Mouse (Mus musculus) lung, postnatal 0 days (tissue): ENCODE data around the gene Fam160a1. TPM values are rescaled to one million over a fixed set of nuclear protein-coding genes. Genes with fewer than 3 reads are reported as not detected.
A peak's percentile ranks its signal among the peaks of the same experiment; 100 is the strongest.

Source experiments
- ATAC-seq: fragments of 200-750 bp; cut with Nextera tagmentation; 2 replicates; pipeline ENCODE4 v1.8.0; 2017; ENCODE audit warnings: moderate library complexity
- DNase-seq: peaks from one replicate; pipeline ENCODE4 v3.0.0-alpha.2; 2016; ENCODE audit warnings: low spot score
- H3K27ac ChIP-seq: fragments of 300-500 bp; sonication (generic); 2 replicates; pipeline ENCODE4 v1.5.1; 2014; ENCODE audit warnings: antibody characterized with exemption, mild to moderate bottlenecking, low read length, mixed read lengths
- H3K27me3 ChIP-seq: fragments of 300-500 bp; sonication (generic); replicated peaks from 2 replicates; pipeline ENCODE4 v1.6.1; 2014; ENCODE audit warnings: low read length, mixed read lengths; ENCODE audit not compliant: insufficient read depth
- H3K36me3 ChIP-seq: fragments of 300-500 bp; sonication (generic); 2 replicates; pipeline ENCODE4 v1.6.1; 2014; ENCODE audit warnings: low read length, mixed read lengths; ENCODE audit not compliant: insufficient read depth
- H3K4me1 ChIP-seq: fragments of 300-500 bp; sonication (generic); 2 replicates; pipeline ENCODE4 v1.6.1; 2014; ENCODE audit warnings: antibody characterized with exemption, low read depth, low read length, mixed read lengths; ENCODE audit not compliant: insufficient read depth
- H3K4me2 ChIP-seq: fragments of 300-500 bp; sonication (generic); replicated peaks from 2 replicates; pipeline ENCODE4 v1.6.1; 2014; ENCODE audit warnings: low read depth, mild to moderate bottlenecking, low read length, moderate library complexity, mixed read lengths
- H3K4me3 ChIP-seq: fragments of 300-500 bp; sonication (generic); 2 replicates; pipeline ENCODE4 v1.5.1; 2014; ENCODE audit warnings: low read depth, low read length
- H3K9ac ChIP-seq: fragments of 300-500 bp; sonication (generic); replicated peaks from 2 replicates; pipeline ENCODE4 v1.6.1; 2014; ENCODE audit warnings: low read depth, mild to moderate bottlenecking
- H3K9me3 ChIP-seq: fragments of 300-500 bp; sonication (generic); 2 replicates; pipeline ENCODE4 v1.6.1; 2016; ENCODE audit warnings: low read length, mixed read lengths
- CTCF ChIP-seq: IDR thresholded peaks from 2 replicates; pipeline ENCODE4 v1.5.1; 2016; ENCODE audit warnings: antibody characterized with exemption, mild to moderate bottlenecking
- EP300 ChIP-seq: IDR thresholded peaks from 2 replicates; pipeline ENCODE4 v1.6.1; 2016; ENCODE audit warnings: antibody characterized with exemption, mild to moderate bottlenecking, control low read depth
- WGBS: fragments of 180-500 bp; shearing (Covaris S2); extraction: QIAGEN DNeasy Blood & Tissue Kit; methylation state at CpG from one replicate; pipeline ENCODE4 v1.1.7; 2014; 5-methylcytosine and 5-hydroxymethylcytosine counted together
- polyA plus RNA-seq: library from polyadenylated mRNA; unstranded; fragments of >200 nt; fragmentation: Nextera tagmentation; extraction: Ambion mirVana; gene quantifications from 2 replicates; pipeline ENCODE4 v1.2.1, GENCODE M21; 2015

Gene Fam160a1
- polyA plus RNA-seq, 1 experiment from 2014 or later: 4.6 TPM

- DNase-seq: no peak
- ATAC-seq: no peak
- Histone ChIP-seq H3K27ac (no peak overlapping the region), H3K27me3 (no peaks in the 10 kb centered on the region), H3K4me3 (no peak overlapping the region), H3K4me2 (no peak overlapping the region), H3K36me3 (no peaks in the 10 kb centered on the region), H3K9me3 (no peaks in the 10 kb centered on the region), H3K4me1 (no peaks in the 10 kb centered on the region), H3K9ac (no peak overlapping the region)
- TF ChIP-seq CTCF (no peak), EP300 (no peak)
- WGBS: 54% methylated on average over 2 of the region's 2 CpGs
These were observed 36.8 kb downstream of the Fam160a1 start for GRCm38 (mm10) chr3:85780332-85780731.

GRCm38 (mm10) chr3:85777841-85778240 is 39.2 kb downstream of the Fam160a1 start:
- Histone ChIP-seq H3K27ac (no peak overlapping the region), H3K36me3 (no peaks in the 10 kb centered on the region), H3K27me3 (no peaks in the 10 kb centered on the region), H3K9me3 (no peaks in the 10 kb centered on the region), H3K4me2 (no peak overlapping the region), H3K4me1 (no peaks in the 10 kb centered on the region), H3K4me3 (no peak overlapping the region), H3K9ac (no peak overlapping the region)
- TF ChIP-seq EP300 (no peak), CTCF (no peak)
- ATAC-seq (no peak), DNase-seq (no peak)
- 51% methylated on average over 2 of the region's 2 CpGs for WGBS

- no peaks in the 10 kb centered on the region for H3K4me1 ChIP-seq
- H3K9me3 ChIP-seq: no peaks in the 10 kb centered on the region
- no peak overlapping the region for H3K27ac ChIP-seq
- no peak overlapping the region for H3K4me2 ChIP-seq
- H3K27me3 ChIP-seq: no peaks in the 10 kb centered on the region
- DNase-seq (no peak), ATAC-seq (no peak)
- no peaks in the 10 kb centered on the region for H3K36me3 ChIP-seq
- TF ChIP-seq CTCF: no peak
- no peak for TF ChIP-seq EP300
- no peak overlapping the region for H3K9ac ChIP-seq
- H3K4me3 ChIP-seq: no peak overlapping the region
- WGBS: 70% methylated on average over 4 of the region's 4 CpGs
These were observed 39.7 kb downstream of the Fam160a1 start for GRCm38 (mm10) chr3:85777356-85777755.

- no peak overlapping the region for H3K4me2 ChIP-seq
- no peak for TF ChIP-seq EP300
- no peak for TF ChIP-seq CTCF
- no peaks in the 10 kb centered on the region for H3K4me1 ChIP-seq
- no peak overlapping the region for H3K9ac ChIP-seq
- no peak for DNase-seq
- no peaks in the 10 kb centered on the region for H3K36me3 ChIP-seq
- no peaks in the 10 kb centered on the region for H3K9me3 ChIP-seq
- no peak for ATAC-seq
- H3K27me3 ChIP-seq: no peaks in the 10 kb centered on the region
- no peak overlapping the region for H3K4me3 ChIP-seq
- 55% methylated on average over 10 of the region's 10 CpGs for WGBS
- H3K27ac ChIP-seq: no peak overlapping the region
These were observed 40.4 kb downstream of the Fam160a1 start for GRCm38 (mm10) chr3:85776707-85777106.

- no peaks in the 10 kb centered on the region for H3K27me3 ChIP-seq
- DNase-seq (no peak), ATAC-seq (no peak)
- no peaks in the 10 kb centered on the region for H3K36me3 ChIP-seq
- no peak overlapping the region for H3K4me2 ChIP-seq
- 76% methylated on average over 6 of the region's 6 CpGs for WGBS
- no peak overlapping the region for H3K4me3 ChIP-seq
- no peaks in the 10 kb centered on the region for H3K4me1 ChIP-seq
- no peak for TF ChIP-seq EP300
- TF ChIP-seq CTCF: no peak
- H3K9ac ChIP-seq: no peak overlapping the region
- H3K9me3 ChIP-seq: no peaks in the 10 kb centered on the region
- H3K27ac ChIP-seq: no peak overlapping the region
These were observed 41.0 kb downstream of the Fam160a1 start for GRCm38 (mm10) chr3:85776126-85776525.

- H3K9me3 ChIP-seq: no peaks in the 10 kb centered on the region
- no peaks in the 10 kb centered on the region for H3K36me3 ChIP-seq
- H3K27me3 ChIP-seq: no peaks in the 10 kb centered on the region
- DNase-seq (peak; percentile 25), ATAC-seq (peak; percentile 68)
- H3K27ac ChIP-seq: no peak overlapping the region
- H3K9ac ChIP-seq: no peak overlapping the region
- WGBS: 27% methylated on average over 4 of the region's 4 CpGs
- no peak overlapping the region for H3K4me3 ChIP-seq
- H3K4me2 ChIP-seq: no peak overlapping the region
- no peak for TF ChIP-seq CTCF
- TF ChIP-seq EP300: no peak
- H3K4me1 ChIP-seq: no peaks in the 10 kb centered on the region
These were observed 43.2 kb downstream of the Fam160a1 start for GRCm38 (mm10) chr3:85773886-85774285.

- no peak overlapping the region for H3K4me2 ChIP-seq
- ATAC-seq (no peak), DNase-seq (peak; percentile 21)
- H3K9ac ChIP-seq: no peak overlapping the region
- no peaks in the 10 kb centered on the region for H3K9me3 ChIP-seq
- no peaks in the 10 kb centered on the region for H3K36me3 ChIP-seq
- TF ChIP-seq EP300 (no peak), CTCF (peak; percentile 52)
- no peak overlapping the region for H3K4me3 ChIP-seq
- WGBS: 38% methylated on average over 3 of the region's 3 CpGs
- no peaks in the 10 kb centered on the region for H3K27me3 ChIP-seq
- no peak overlapping the region for H3K27ac ChIP-seq
- no peaks in the 10 kb centered on the region for H3K4me1 ChIP-seq
These were observed 43.7 kb downstream of the Fam160a1 start for GRCm38 (mm10) chr3:85773425-85773824.
